Mouse (Mus musculus) adrenal gland, adult (tissue): ENCODE results near the gene Dll4.
A peak's percentile ranks its signal among the peaks of the same experiment; 100 is the strongest.

Experiments used
- DNase-seq, 2 experiments: peaks; one replicate each; pipeline ENCODE4 v3.0.0; 2022 to 2023; ENCODE audit warnings: low spot score in 1 of 2; ENCODE audit not compliant: inconsistent age in 2 of 2

Gene Dll4

GRCm38 (mm10) chr2:119304798-119305208, 20.8 kb upstream of the Dll4 start:
- peak; percentile 52 to 69 for DNase-seq

- peak; percentile 54 to 78 for DNase-seq
These were observed 14.0 kb upstream of the Dll4 start for GRCm38 (mm10) chr2:119311544-119311943.

- no peak for DNase-seq
These were observed 13.1 kb upstream of the Dll4 start for GRCm38 (mm10) chr2:119312380-119312958.

GRCm38 (mm10) chr2:119313780-119314479, 11.7 kb upstream of the Dll4 start:
- DNase-seq = no peak

- DNase-seq = no peak
These were observed 10.8 kb upstream of the Dll4 start for GRCm38 (mm10) chr2:119314742-119315310.

- DNase-seq = no peak
These were observed 7.4 kb upstream of the Dll4 start for GRCm38 (mm10) chr2:119318043-119318710.

- DNase-seq = peak in 1 of 2 experiments; percentile 55
These were observed 5.0 kb upstream of the Dll4 start for GRCm38 (mm10) chr2:119320571-119320970.

- DNase-seq = peak in 1 of 2 experiments; percentile 41
These were observed 3.6 kb upstream of the Dll4 start for GRCm38 (mm10) chr2:119321771-119322586.

GRCm38 (mm10) chr2:119322587-119323300, 2.8 kb upstream of the Dll4 start:
- DNase-seq = peak in 1 of 2 experiments; percentile 70

GRCm38 (mm10) chr2:119323866-119324575, 1.6 kb upstream of the Dll4 start:
- DNase-seq = no peak

- peak in 1 of 2 experiments; percentile 44 for DNase-seq
These were observed 837 bp upstream of the Dll4 start for GRCm38 (mm10) chr2:119324576-119325318.

- DNase-seq = peak in 1 of 2 experiments; percentile 68
These were observed 847 bp downstream of the Dll4 start for GRCm38 (mm10) chr2:119326161-119327101.

GRCm38 (mm10) chr2:119327102-119327480, 1.5 kb downstream of the Dll4 start:
- DNase-seq = peak; percentile 74 to 79

GRCm38 (mm10) chr2:119327942-119328526, 2.5 kb downstream of the Dll4 start:
- no peak for DNase-seq

- no peak for DNase-seq
These were observed 3.0 kb downstream of the Dll4 start for GRCm38 (mm10) chr2:119328546-119328945.

- no peak for DNase-seq
These were observed 3.7 kb downstream of the Dll4 start for GRCm38 (mm10) chr2:119329123-119329817.

GRCm38 (mm10) chr2:119330795-119331194, 5.2 kb downstream of the Dll4 start:
- DNase-seq = no peak
